ENCODE assay signal across 24 mouse cellular contexts in genomic region chr8:45266993-45267392, GRCm38 (mm10). TPM values are rescaled to one million over a fixed set of nuclear protein-coding genes. Genes with fewer than 3 reads are reported as not detected.
DNase-seq lines count a peak whose midpoint lies in the region; ATAC-seq lines count a peak whose summit lies in the region.
"Had no signal": no experiment of that assay in that cellular context is flagged by ENCODE, and none has a peak within 500 bp of the region (broad histone marks: within the 10 kb centered on the region; RNA-seq: fewer than 3 reads in every experiment).

No protein-coding gene starts in this region.

- no peaks in the 10 kb centered on the region for H3K36me3 ChIP-seq in liver, embryonic 15.5 days (replicated peaks)
- H3K36me3 ChIP-seq in liver, embryonic 12.5 days = no peaks in the 10 kb centered on the region
- no peaks in the 10 kb centered on the region for H3K36me3 ChIP-seq in lung, embryonic 15.5 days
- H3K36me3 ChIP-seq: embryonic facial prominence, embryonic 15.5 days; kidney, embryonic 15.5 days; limb, embryonic 15.5 days; neural tube, embryonic 13.5 days had no signal

- no peaks in the 10 kb centered on the region for H3K27me3 ChIP-seq in liver, embryonic 15.5 days
- H3K27me3 ChIP-seq in liver, embryonic 12.5 days (replicated peaks) = no peaks in the 10 kb centered on the region
- H3K27me3 ChIP-seq in lung, embryonic 15.5 days = no peaks in the 10 kb centered on the region
- H3K27me3 ChIP-seq: CH12.LX; embryonic facial prominence, embryonic 15.5 days; kidney, embryonic 15.5 days; limb, embryonic 15.5 days; neural tube, embryonic 13.5 days had no signal

- H3K4me1 ChIP-seq in liver, embryonic 15.5 days (replicated peaks) = peaks cover 3% of the 10 kb centered on the region
- no peaks in the 10 kb centered on the region for H3K4me1 ChIP-seq in liver, embryonic 12.5 days
- peaks cover 12% of the 10 kb centered on the region for H3K4me1 ChIP-seq in lung, embryonic 15.5 days
- H3K4me1 ChIP-seq: embryonic facial prominence, embryonic 15.5 days; kidney, embryonic 15.5 days; neural tube, embryonic 13.5 days had no signal

- ATAC-seq in liver, embryonic 15.5 days (ENCODE audit: insufficient read depth) = no peak
- no peak for ATAC-seq in liver, embryonic 12.5 days
- no peak for ATAC-seq in lung, embryonic 15.5 days (ENCODE audit: borderline replicate concordance, extremely low read depth, low FRiP score, low TSS enrichment)
- ATAC-seq in granulocyte monocyte progenitor cell, adult 5-6 weeks (replicated peaks; ENCODE audit: poor library complexity, severe bottlenecking) = no peak
- ATAC-seq: Patski had no signal

- 0 out of 2 replicates have a peak overlapping the region, but pooled peaks have one; percentile 41 for H3K27ac ChIP-seq in liver, embryonic 15.5 days (replicated peaks)
- no peak overlapping the region for H3K27ac ChIP-seq in liver, embryonic 12.5 days
- peak overlapping the region; percentile 19 for H3K27ac ChIP-seq in lung, embryonic 15.5 days
- H3K27ac ChIP-seq: embryonic facial prominence, embryonic 15.5 days; kidney, embryonic 15.5 days; layer of hippocampus, adult 2 months; limb, embryonic 15.5 days; neural tube, embryonic 13.5 days had no signal

- 64% methylated on average over 8 of the region's 8 CpGs for WGBS in liver, embryonic 15.5 days (ENCODE audit: insufficient replicate concordance)
- 63% methylated on average over 8 of the region's 8 CpGs for WGBS in liver, embryonic 12.5 days (ENCODE audit: insufficient replicate concordance)
- WGBS in lung, embryonic 15.5 days = 52% methylated on average over 8 of the region's 8 CpGs

- no peak overlapping the region for H3K4me2 ChIP-seq in liver, embryonic 15.5 days
- no peak overlapping the region for H3K4me2 ChIP-seq in liver, embryonic 12.5 days
- H3K4me2 ChIP-seq in lung, embryonic 15.5 days = no peak overlapping the region
- H3K4me2 ChIP-seq: embryonic facial prominence, embryonic 15.5 days; kidney, embryonic 15.5 days; limb, embryonic 15.5 days; neural tube, embryonic 13.5 days had no signal

- no peak overlapping the region for H3K9ac ChIP-seq in liver, embryonic 15.5 days
- H3K9ac ChIP-seq in liver, embryonic 12.5 days = no peak overlapping the region
- no peak overlapping the region for H3K9ac ChIP-seq in lung, embryonic 15.5 days
- H3K9ac ChIP-seq: embryonic facial prominence, embryonic 15.5 days; kidney, embryonic 15.5 days; limb, embryonic 15.5 days; neural tube, embryonic 13.5 days had no signal

- DNase-seq in adrenal gland, postnatal 10 days = peak; percentile 5
- no peak for DNase-seq in adrenal gland, adult (ENCODE audit: inconsistent age in 2 of 2, low spot score in 1 of 2)
- DNase-seq in urinary bladder, postnatal 36 days (ENCODE audit: low spot score in 2 of 2) = no peak
- DNase-seq in ovary, postnatal 36 days (ENCODE audit: low spot score) = no peak
- DNase-seq: adrenal gland, adult 2 months; cerebellum, adult 8-10 months; gastrocnemius, postnatal 36 days; thymus, adult 18-20 months had no signal

- no peaks in the 10 kb centered on the region for H3K9me3 ChIP-seq in liver, embryonic 15.5 days (replicated peaks)
- H3K9me3 ChIP-seq in liver, embryonic 12.5 days (replicated peaks) = no peaks in the 10 kb centered on the region
- no peaks in the 10 kb centered on the region; the same call in 1 of the 2 replicates for H3K9me3 ChIP-seq in lung, embryonic 15.5 days
- H3K9me3 ChIP-seq: embryonic facial prominence, embryonic 15.5 days; kidney, embryonic 15.5 days; neural tube, embryonic 13.5 days had no signal

- H3K4me3 ChIP-seq in liver, embryonic 15.5 days (replicated peaks) = no peak overlapping the region
- no peak overlapping the region for H3K4me3 ChIP-seq in liver, embryonic 12.5 days
- H3K4me3 ChIP-seq in lung, embryonic 15.5 days = no peak overlapping the region
- H3K4me3 ChIP-seq: embryonic facial prominence, embryonic 15.5 days; kidney, embryonic 15.5 days; layer of hippocampus, adult 2 months; limb, embryonic 15.5 days; neural tube, embryonic 13.5 days had no signal

RNA-seq across cellular contexts. Expression of gene F11, which starts 5.2 kb away (rescaled TPM):
- total RNA-seq in adrenal gland, postnatal 10 days (2021) = 10 to 100 TPM; 10.4 to 24.4 TPM
- polyA plus RNA-seq in liver, embryonic 15.5 days (2015; fragmentation: Nextera tagmentation; extraction: Ambion mirVana) = 28.7 and 38.8 TPM in 2 replicates
- 3.2 and 3.5 TPM in 2 replicates for polyA plus RNA-seq in liver, embryonic 12.5 days (2016; fragmentation: Nextera tagmentation; extraction: Ambion mirVana)
- 0.33 TPM in 1 of 2 replicates, not detected in the other for polyA plus RNA-seq in lung, embryonic 15.5 days (2015; fragmentation: Nextera tagmentation; extraction: Ambion mirVana)
- total RNA-seq in granulocyte monocyte progenitor cell, adult 5-6 weeks (2014; fragmentation: Nextera tagmentation) = not detected in 2 replicates
- total RNA-seq in granulocyte monocyte progenitor cell, adult 5-6 weeks (2017) = not detected in 2 replicates
- total RNA-seq: adrenal gland, adult 2 months; CH12.LX; gastrocnemius, postnatal 36 days; hematopoietic stem cell, adult 5-6 weeks; layer of hippocampus, adult 2 months; left cerebral cortex, adult 18-20 months; monocyte, adult 5-6 weeks had no signal
- polyA plus RNA-seq: adrenal gland, adult 2 months; embryonic facial prominence, embryonic 15.5 days; forebrain, embryonic 11.5 days; frontal cortex, adult 2 months; neural tube, embryonic 13.5 days; Patski had no signal

RNA-seq across cellular contexts. Expression of gene Klkb1, which starts 27.7 kb away (rescaled TPM):
- total RNA-seq in adrenal gland, postnatal 10 days (2021) = 10 to 100 TPM in 1 of 2 experiments, 1 to 10 TPM in 1; 5.3 to 11.7 TPM
- polyA plus RNA-seq in liver, embryonic 15.5 days (2015; fragmentation: Nextera tagmentation; extraction: Ambion mirVana) = 8.7 and 11.5 TPM in 2 replicates
- polyA plus RNA-seq in liver, embryonic 12.5 days (2016; fragmentation: Nextera tagmentation; extraction: Ambion mirVana) = 0.81 and 0.91 TPM in 2 replicates
- not detected in 2 replicates for polyA plus RNA-seq in lung, embryonic 15.5 days (2015; fragmentation: Nextera tagmentation; extraction: Ambion mirVana)
- total RNA-seq in granulocyte monocyte progenitor cell, adult 5-6 weeks (2014; fragmentation: Nextera tagmentation) = not detected in 2 replicates
- not detected in 2 replicates for total RNA-seq in granulocyte monocyte progenitor cell, adult 5-6 weeks (2017)
- total RNA-seq: CH12.LX; gastrocnemius, postnatal 36 days; hematopoietic stem cell, adult 5-6 weeks; layer of hippocampus, adult 2 months; left cerebral cortex, adult 18-20 months had no signal
- polyA plus RNA-seq: forebrain, embryonic 11.5 days; limb, embryonic 15.5 days; neural tube, embryonic 13.5 days; Patski had no signal

RNA-seq across cellular contexts. Expression of gene Gm45753, which starts 41.3 kb away (rescaled TPM):
- 10 to 100 TPM in 1 of 2 experiments, 1 to 10 TPM in 1; 5.7 to 10.9 TPM for total RNA-seq in adrenal gland, postnatal 10 days (2021)
- 14.8 and 14.9 TPM in 2 replicates for polyA plus RNA-seq in liver, embryonic 15.5 days (2015; fragmentation: Nextera tagmentation; extraction: Ambion mirVana)
- 1.3 and 1.8 TPM in 2 replicates for polyA plus RNA-seq in liver, embryonic 12.5 days (2016; fragmentation: Nextera tagmentation; extraction: Ambion mirVana)
- polyA plus RNA-seq in lung, embryonic 15.5 days (2015; fragmentation: Nextera tagmentation; extraction: Ambion mirVana) = 0.21 TPM in 1 of 2 replicates, not detected in the other
- total RNA-seq in granulocyte monocyte progenitor cell, adult 5-6 weeks (2014; fragmentation: Nextera tagmentation) = 0.38 TPM in 1 of 2 replicates, not detected in the other
- not detected in 2 replicates for total RNA-seq in granulocyte monocyte progenitor cell, adult 5-6 weeks (2017)
- total RNA-seq: CH12.LX; gastrocnemius, postnatal 36 days; hematopoietic stem cell, adult 5-6 weeks; layer of hippocampus, adult 2 months; left cerebral cortex, adult 18-20 months; monocyte, adult 5-6 weeks had no signal
- polyA plus RNA-seq: adrenal gland, adult 2 months; forebrain, embryonic 11.5 days; frontal cortex, adult 2 months; neural tube, embryonic 13.5 days had no signal
